Mouse (Mus musculus): Measurements from ENCODE around the gene Sipa1.

GRCm38 (mm10) chr19:5632120-5632519, 31.4 kb downstream of the Sipa1 start:
- TF ChIP-seq CTCF (IDR thresholded peaks at IDR 0.05; ENCODE audit: low read depth) (no peak), EP300 (IDR thresholded peaks at IDR 0.05; ENCODE audit: low read depth) (no peak)
